Mouse (Mus musculus): ENCODE results near the gene Chid1.
A peak's percentile ranks its signal among the peaks of the same experiment; 100 is the strongest.
"Not testable (repeated sequence)": the region's sequence is repeated elsewhere in the genome, so short reads cannot be mapped to it uniquely, and the experiment has no call there.

The Chid1 gene

DNA sequence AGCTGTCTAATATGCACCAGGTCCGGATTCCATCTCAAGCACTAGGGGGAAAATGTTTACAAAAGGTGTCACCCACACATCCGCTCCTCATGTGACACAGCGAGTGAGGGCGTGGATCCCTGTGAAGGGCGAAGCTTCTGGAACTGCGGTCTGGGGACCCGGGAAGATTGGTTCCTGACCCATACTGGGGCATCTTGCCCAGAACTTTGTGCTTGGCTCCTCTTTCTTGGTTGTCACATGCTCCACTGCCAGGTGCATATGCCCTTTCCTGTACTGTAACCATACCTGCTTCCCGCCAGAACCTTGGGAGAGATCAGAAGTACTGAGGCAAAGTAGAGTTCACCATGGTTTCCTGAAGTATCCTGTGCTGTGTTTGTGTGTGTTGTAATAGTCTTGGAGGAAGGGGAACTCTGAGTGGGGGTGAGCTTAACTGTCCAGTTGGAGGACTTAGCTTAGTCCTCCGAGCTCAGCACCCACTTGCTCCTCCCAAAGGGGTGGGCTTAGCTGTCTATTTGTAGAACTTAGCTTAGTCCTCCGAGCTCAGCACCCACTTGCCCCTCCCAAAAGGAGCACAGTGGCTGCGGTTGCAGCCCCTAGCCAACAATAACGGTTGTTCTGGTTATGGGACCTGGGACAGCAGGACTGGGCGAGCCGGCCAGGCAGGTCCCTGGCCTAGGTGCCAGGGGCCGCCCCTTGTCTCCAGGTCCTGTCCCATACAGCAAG is 79.1 kb downstream of the Chid1 start, which contains the start of gene Cracr2b:
Gene Cracr2b, plus strand, starts transcription at position 704 of the 723 bp plus-strand sequence.
- no peak for DNase-seq

DNA sequence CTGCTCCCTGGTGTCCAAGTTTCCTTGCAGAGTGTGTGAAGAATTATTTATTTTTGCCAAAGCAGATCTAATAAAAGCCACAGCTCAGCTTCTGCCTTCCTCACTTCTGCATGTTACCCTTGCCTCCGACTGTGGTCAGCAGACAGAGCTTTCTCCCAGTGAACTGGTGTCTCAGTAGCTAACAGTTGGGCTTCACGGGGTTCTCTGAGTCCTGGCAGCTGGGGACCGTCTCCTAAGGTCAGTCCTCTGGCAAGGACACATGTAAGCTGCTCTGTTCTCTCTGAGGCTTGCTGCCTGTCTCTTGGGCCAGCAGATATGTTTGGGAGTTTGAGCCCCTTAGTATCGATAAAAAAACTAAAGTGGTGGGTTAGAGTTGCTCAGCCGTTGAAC is 79.7 kb downstream of the Chid1 start:
- no peak for DNase-seq

DNA sequence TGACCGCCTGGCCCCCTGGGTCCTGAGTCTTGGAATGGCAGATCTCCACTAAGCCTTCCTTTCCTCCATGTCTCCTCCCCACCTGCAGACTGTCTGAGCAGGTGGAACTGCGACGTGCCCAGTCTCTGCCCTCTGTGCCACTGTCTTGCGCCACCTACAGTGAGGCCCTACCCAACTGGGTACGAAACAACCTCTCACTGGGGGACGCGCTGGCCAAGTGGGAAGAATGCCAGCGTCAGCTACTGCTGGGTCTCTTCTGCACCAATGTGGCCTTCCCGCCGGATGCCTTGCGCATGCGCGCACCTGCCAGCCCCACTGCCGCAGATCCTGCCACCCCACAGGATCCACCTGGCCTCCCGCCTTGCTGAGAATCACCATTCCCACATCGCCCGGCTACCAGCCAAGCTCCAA is 80.4 kb downstream of the Chid1 start:
- peak; percentile 88 for DNase-seq

DNA sequence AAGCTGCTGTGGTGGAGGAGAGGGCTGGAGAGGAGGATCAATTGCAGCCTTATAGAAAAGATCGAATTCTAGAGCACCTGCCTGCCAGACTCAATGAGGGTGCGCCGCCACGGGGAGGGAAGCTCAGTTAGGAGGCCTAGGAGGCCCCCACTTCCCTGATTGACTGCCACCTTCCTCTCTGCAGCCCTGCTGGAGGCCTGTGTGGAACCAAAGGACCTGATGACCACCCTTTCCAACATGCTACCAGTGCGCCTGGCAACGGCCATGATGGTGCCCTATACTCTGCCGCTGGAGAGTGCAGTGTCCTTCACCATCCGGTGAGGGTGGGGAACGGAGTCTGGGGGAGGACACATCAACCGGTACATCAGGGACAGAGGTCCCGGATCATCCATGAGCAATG is 81.0 kb downstream of the Chid1 start:
- no peak for DNase-seq

DNA sequence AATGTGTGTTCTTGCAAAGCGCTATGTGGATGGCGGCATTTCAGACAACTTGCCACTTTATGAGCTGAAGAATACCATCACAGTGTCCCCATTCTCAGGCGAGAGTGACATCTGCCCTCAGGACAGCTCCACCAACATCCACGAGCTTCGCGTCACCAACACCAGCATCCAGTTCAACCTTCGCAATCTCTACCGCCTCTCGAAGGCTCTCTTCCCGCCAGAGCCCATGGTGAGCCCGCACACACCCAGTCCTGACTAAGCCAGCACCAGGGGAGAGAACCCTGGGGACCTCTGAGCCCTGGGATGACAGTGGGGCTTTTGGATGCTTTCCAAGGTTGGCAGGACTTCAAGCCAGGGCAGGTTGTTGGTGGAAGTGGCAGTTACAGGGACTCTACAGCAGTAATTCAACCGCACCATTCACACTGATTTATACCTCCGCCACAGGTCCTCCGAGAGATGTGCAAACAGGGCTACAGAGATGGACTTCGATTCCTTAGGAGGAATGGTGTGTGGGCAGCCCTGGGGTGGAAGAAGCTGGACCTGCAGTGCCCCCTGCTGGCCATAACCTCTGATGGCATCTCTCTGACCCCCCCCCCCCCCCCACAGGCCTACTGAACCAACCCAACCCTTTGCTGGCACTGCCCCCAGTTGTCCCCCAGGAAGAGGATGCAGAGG is 81.5 kb downstream of the Chid1 start:
- DNase-seq = peak; percentile 77

DNA sequence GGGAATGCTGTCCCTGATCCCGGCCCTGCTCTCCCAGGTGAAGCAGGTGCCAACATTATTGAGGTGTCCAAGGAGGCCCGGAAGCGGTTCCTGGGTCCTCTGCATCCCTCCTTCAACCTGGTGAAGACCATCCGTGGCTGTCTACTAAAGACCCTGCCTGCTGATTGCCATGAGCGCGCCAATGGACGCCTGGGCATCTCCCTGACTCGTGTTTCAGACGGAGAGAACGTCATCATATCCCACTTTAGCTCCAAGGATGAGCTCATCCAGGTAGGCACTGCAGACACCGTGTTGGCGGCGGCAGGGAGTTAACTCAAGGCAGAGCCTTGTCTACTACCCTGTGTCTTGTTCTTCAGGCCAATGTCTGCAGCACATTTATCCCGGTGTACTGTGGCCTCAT is 82.4 kb downstream of the Chid1 start:
- no peak for DNase-seq

DNA sequence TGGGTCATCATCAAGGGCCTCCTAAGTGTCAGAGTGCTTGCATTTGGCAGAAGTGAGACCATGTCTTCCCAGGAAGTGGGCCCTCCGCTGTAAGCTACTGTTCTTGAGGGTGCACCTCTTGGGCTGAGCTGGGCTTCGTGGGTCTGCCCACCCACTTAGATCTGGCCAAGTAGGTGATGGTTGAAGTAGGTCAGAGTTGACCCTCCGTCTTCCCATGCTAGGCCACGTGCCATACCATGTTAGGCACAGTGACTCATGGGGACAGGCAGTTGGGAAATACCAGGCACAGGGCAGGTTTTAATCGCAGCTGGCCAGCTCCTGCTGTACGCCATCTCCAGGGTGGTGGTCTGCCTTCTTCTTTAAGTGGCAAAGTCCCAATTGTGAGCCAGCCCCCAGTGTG is 82.9 kb downstream of the Chid1 start:
- no peak for DNase-seq

DNA sequence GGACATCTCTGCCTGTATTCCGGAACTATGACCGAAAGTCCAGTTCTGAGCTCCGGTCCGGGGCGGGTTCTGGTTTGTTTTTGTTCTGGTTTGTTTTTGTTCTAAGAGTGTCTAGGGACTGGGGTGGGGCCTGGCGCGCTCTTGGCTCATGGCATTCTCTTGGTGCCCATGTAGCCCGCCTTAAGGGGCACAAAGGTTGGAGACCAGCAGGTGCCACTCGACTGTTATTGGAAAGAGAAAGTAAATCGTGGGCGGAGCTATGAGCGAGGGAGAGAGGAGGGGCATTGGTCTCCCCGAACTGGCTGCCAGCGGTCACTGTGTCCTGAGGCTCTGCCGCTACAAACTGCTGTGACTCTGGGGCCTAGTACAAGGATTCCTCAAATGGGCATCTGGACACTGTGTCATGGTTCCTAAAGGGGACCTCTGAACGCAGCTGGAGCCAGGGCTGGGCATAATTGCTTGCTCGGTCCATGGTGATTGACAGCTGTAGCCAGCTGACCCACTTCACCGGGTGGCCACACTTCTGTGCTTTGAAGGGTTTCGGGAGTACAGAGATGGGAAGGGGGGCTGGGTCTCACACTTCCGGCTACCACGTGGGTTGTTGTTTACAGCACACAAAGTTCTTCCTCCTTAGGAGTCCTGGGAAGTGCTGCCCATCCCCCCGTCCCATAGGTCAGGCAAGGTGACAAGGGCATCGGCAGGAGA is 83.9 kb downstream of the Chid1 start:
- DNase-seq = peak; percentile 84

DNA sequence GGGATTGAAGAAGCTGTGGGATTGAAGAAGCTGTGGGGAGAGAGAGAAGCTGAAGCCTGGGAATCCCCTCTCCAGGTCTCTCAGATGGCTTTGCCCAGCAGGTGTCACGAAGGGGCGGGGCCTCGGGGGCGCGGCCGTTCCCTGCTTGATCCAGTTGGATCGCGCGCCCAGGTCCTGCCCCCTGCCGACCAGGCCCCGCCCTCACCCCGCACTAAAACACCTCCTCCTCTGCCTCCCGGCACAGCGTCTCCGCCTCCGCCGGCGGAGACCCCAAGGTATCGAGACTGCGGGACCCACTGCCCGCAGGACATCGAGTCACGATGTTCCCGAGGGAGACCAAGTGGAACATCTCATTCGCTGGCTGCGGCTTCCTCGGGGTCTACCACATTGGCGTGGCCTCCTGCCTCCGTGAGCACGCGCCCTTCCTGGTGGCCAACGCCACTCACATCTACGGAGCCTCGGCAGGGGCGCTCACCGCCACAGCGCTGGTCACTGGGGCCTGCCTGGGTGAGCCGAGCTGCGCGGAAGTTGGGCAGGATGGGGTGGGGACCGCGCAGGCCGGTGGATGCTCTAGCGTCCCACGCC is 84.6 kb downstream of the Chid1 start, which contains the start of gene Pnpla2:
Gene Pnpla2, plus strand, starts transcription at position 232 of the 585 bp plus-strand sequence.
- peak; percentile 90 for DNase-seq

DNA sequence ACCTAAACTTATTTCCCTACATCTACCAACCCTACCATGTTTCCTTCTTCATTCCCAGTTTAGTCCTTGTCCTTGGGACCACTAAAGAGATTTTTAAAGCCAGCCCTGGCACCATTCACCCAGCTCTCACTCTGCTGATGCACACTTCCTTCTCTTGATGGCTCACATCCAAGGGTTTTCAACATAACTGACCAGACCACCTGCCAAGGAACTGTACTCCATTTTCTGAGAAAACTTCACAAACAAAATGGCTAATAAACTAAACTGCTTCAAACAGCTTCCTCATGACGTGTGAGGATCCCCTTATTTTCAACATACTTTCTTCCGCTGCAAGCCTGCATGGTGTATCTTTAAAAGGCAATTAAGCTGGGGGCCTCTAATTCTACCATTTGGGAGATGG is 86.0 kb downstream of the Chid1 start:
- DNase-seq = no peak

DNA sequence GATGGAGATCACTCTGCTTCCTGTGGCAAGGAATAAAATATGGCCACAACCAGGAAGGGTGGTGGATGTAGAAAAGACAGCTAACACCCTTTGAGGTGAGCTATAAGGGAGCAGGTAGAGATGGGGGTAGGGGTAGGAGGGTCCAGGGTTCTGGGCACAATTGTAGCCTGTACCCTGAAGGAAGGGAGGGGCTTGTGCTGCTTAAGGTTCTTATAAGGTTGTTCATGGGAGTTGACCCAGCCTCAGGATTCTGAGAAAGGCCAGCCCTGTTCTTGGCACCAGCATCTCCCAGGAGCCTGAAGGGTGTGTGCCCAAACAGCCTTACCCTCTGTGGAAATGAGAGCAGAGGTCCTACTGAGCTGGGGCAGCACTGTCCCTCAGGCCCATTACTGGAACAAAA is 87.7 kb downstream of the Chid1 start:
- no peak for DNase-seq

DNA sequence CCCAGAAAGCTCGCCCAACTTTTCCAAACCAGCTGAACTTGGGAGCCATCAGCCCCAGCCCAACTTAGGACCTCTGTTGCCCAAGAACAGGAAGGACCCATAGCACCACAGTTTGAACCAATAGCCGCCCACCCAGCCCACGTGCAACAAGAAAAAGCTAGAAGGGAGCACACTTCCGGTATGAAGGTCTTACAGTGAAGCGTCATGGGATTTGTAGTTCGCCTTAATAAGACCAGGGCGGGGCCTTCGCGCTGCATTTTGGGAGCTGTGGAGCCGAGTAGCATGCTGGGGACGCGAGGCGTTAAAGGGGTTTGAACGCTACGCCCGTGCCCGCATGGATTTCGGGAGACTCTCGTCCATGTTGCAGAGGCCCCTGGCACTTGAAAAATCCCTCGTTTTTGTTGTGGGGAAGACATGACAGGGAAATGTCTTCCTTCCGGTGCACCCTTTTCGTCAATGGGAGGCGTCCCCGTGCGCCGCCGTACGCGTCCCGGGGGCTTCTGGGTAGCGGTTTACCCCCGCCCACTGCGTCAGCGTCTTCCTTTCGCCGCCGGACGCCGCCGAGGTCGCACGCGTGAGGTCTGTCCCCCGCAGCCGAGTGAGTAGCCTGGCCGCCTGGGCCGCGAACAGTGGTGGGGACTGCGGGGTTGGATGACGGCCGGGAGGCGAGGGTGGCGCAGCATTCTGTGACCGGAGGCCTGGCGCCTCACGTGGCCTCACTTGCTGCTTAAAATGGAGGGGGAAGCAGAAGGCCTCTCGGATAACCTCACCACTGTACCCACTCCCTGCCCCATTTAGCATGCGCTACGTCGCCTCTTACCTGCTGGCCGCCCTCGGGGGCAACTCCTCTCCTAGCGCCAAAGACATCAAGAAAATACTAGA is 92.3 kb downstream of the Chid1 start, which contains the start of gene Rplp2:
Gene Rplp2, plus strand, starts transcription at position 261 of the 882 bp plus-strand sequence.
- DNase-seq = peak; percentile 94

DNA sequence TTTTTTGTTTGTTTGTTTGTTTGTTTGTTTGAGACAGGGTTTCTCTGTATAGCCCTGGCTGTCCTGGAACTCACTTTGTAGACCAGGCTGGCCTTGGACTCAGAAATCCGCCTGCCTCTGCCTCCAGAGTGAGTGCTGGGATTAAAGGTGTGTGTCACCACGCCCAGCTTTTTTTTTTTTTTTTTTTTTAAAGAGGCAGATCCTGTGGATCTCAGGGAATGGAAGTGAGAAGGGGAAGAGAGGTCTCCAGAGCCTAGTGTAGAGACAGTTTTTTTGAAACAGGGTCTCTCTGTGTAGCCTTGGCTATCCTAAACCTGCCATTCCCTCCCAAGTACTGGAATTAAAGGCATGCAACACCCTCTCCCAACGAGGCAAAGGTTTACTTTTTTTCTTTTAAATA is 93.3 kb downstream of the Chid1 start:
- not testable (repeated sequence) for DNase-seq

DNA sequence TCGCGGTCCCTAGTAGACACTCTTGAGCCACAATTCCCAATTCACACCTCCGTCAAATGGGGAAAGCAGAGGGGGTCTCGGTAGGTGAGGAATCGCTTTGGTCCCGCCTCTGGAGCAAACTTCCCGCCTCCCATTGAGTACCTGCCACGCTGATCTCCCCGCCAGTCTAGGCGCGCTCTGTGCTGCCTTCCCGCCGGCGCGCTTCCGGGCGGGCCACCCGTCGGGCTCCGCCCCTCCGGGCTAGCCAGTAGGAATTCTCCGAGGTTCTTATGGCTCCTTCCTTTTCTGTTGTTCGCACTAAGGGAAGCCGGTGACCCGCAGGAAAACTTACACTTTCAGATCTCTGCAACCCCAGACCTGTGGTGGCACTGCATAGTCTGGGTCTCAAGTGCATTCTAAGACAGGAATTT is 95.8 kb downstream of the Chid1 start, which contains the start of gene Pidd1:
Gene Pidd1, minus strand, starts transcription at position 198 of the 410 bp plus-strand sequence.
- DNase-seq = no peak
